Comparison of ENCODE assay signal across 8 mouse cellular contexts in the genomic region with DNA sequence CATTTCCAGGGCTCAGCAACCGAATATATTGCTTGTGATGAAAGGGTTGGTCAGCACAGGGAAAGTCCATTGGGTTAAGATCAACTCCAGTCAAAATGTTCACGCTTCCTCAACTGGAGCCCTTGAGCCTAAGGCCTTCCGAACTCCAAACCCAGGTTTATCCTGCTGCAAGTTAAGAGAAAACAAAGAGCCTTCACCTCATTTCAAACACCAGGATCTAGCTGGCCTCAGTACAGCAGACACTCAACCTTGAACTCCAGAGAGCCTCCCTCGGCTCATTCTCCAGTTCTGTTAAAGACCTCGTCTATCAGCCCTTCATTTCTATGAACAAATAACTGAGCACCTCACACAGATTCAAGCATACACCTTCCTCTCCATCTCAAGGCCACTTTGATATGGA. TPM values are rescaled to one million over a fixed set of nuclear protein-coding genes. Genes with fewer than 3 reads are reported as not detected.
DNase-seq lines count a peak whose midpoint lies in the region; ATAC-seq and TF ChIP-seq lines count a peak whose summit lies in the region.

No protein-coding gene starts in this region.

- peak overlapping the region; percentile 55 for H3K4me2 ChIP-seq in embryonic facial prominence, embryonic 11.5 days (ENCODE audit: low read depth, low read length)
- H3K4me2 ChIP-seq in intestine, embryonic 15.5 days (replicated peaks): peak overlapping the region; percentile 71
- H3K4me2 ChIP-seq in neural tube, embryonic 12.5 days (replicated peaks): peak overlapping the region; percentile 61

- H3K4me3 ChIP-seq in layer of hippocampus, adult 2 months: peak overlapping the region; percentile 98
- H3K4me3 ChIP-seq in embryonic facial prominence, embryonic 11.5 days (ENCODE audit: low read depth, low read length): peak overlapping the region; percentile 90
- H3K4me3 ChIP-seq in intestine, embryonic 15.5 days (replicated peaks): peak overlapping the region; percentile 99
- peak overlapping the region; percentile 86 for H3K4me3 ChIP-seq in neural tube, embryonic 12.5 days

- H3K9me3 ChIP-seq in embryonic facial prominence, embryonic 11.5 days (replicated peaks; ENCODE audit: control insufficient read depth, low read length): no peaks in the 10 kb centered on the region
- no peaks in the 10 kb centered on the region for H3K9me3 ChIP-seq in intestine, embryonic 15.5 days
- H3K9me3 ChIP-seq in neural tube, embryonic 12.5 days: no peaks in the 10 kb centered on the region

- H3K27ac ChIP-seq in layer of hippocampus, adult 2 months: peak overlapping the region; percentile 96; the same call in 1 of the 2 replicates
- no peak overlapping the region for H3K27ac ChIP-seq in embryonic facial prominence, embryonic 11.5 days (replicated peaks; ENCODE audit: low read depth, low read length)
- no peak overlapping the region for H3K27ac ChIP-seq in intestine, embryonic 15.5 days
- H3K27ac ChIP-seq in neural tube, embryonic 12.5 days: no peak overlapping the region

- DNase-seq in layer of hippocampus, adult 2 months (ENCODE audit: low spot score in 2 of 2): no peak
- DNase-seq in layer of hippocampus, adult 18-20 months (ENCODE audit: low spot score in 2 of 2): no peak
- no peak for DNase-seq in embryonic facial prominence, embryonic 11.5 days (ENCODE audit: low spot score)
- DNase-seq in thymus, postnatal 36 days: no peak
- DNase-seq in cerebellum, postnatal 10 days: no peak
- no peak for DNase-seq in spleen, postnatal 4 days (ENCODE audit: low spot score in 2 of 2)

- no peak for TF ChIP-seq CTCF in layer of hippocampus, adult 2 months (conservative IDR thresholded peaks at IDR 0.05)

- 59% methylated on average over 5 of the region's 5 CpGs for WGBS in embryonic facial prominence, embryonic 11.5 days
- WGBS in intestine, embryonic 15.5 days: 43% methylated on average over 5 of the region's 5 CpGs
- 59% methylated on average over 5 of the region's 5 CpGs for WGBS in neural tube, embryonic 12.5 days

- H3K36me3 ChIP-seq in embryonic facial prominence, embryonic 11.5 days (replicated peaks; ENCODE audit: control insufficient read depth, insufficient read depth, low read depth, low read length): no peaks in the 10 kb centered on the region
- H3K36me3 ChIP-seq in intestine, embryonic 15.5 days: peaks cover under 1% of the 10 kb centered on the region; the same call in 1 of the 2 replicates
- peaks cover 18% of the 10 kb centered on the region for H3K36me3 ChIP-seq in neural tube, embryonic 12.5 days

- H3K4me1 ChIP-seq in embryonic facial prominence, embryonic 11.5 days (ENCODE audit: control insufficient read depth, insufficient read depth, low read length): no peaks in the 10 kb centered on the region; the same call in 1 of the 2 replicates
- H3K4me1 ChIP-seq in intestine, embryonic 15.5 days (replicated peaks): peaks cover 6% of the 10 kb centered on the region; the same call in 1 of the 2 replicates
- H3K4me1 ChIP-seq in neural tube, embryonic 12.5 days: peaks cover 14% of the 10 kb centered on the region

- no peak for ATAC-seq in embryonic facial prominence, embryonic 11.5 days (replicated peaks; ENCODE audit: insufficient number of reproducible peaks, low FRiP score, low TSS enrichment, low read depth)
- ATAC-seq in intestine, embryonic 15.5 days: no peak
- ATAC-seq in neural tube, embryonic 12.5 days (ENCODE audit: low FRiP score, low read depth): no peak

- H3K27me3 ChIP-seq in embryonic facial prominence, embryonic 11.5 days (ENCODE audit: control insufficient read depth, insufficient read depth, low read length): no peaks in the 10 kb centered on the region
- no peaks in the 10 kb centered on the region for H3K27me3 ChIP-seq in intestine, embryonic 15.5 days (replicated peaks)
- no peaks in the 10 kb centered on the region for H3K27me3 ChIP-seq in neural tube, embryonic 12.5 days (replicated peaks)

- peak overlapping the region; percentile 94 for H3K9ac ChIP-seq in embryonic facial prominence, embryonic 11.5 days (replicated peaks; ENCODE audit: low read length)
- H3K9ac ChIP-seq in intestine, embryonic 15.5 days: peak overlapping the region; percentile 100
- peak overlapping the region; percentile 94 for H3K9ac ChIP-seq in neural tube, embryonic 12.5 days

RNA-seq across cellular contexts. Expression of a gene that starts 0.8 kb away (rescaled TPM):
- total RNA-seq in layer of hippocampus, adult 2 months (2021): 10 to 100 TPM; 25.3 to 25.7 TPM
- 10 to 100 TPM; 20.7 to 22.4 TPM for total RNA-seq in layer of hippocampus, adult 18-20 months (2021)
- polyA plus RNA-seq in embryonic facial prominence, embryonic 11.5 days (2014; fragmentation: Nextera tagmentation; extraction: Ambion mirVana): 44.8 and 48.1 TPM in 2 replicates
- 20.4 and 22.5 TPM in 2 replicates for polyA plus RNA-seq in intestine, embryonic 15.5 days (2015; fragmentation: Nextera tagmentation; extraction: Ambion mirVana)
- polyA plus RNA-seq in neural tube, embryonic 12.5 days (2016; fragmentation: Nextera tagmentation; extraction: Ambion mirVana): 40.7 and 42.6 TPM in 2 replicates

RNA-seq across cellular contexts. Expression of a gene that starts 16.0 kb away (rescaled TPM):
- total RNA-seq in layer of hippocampus, adult 2 months (2021): 10 to 100 TPM; 14.8 to 16.9 TPM
- total RNA-seq in layer of hippocampus, adult 18-20 months (2021): 10 to 100 TPM; 15.2 to 18.2 TPM
- polyA plus RNA-seq in embryonic facial prominence, embryonic 11.5 days (2014; fragmentation: Nextera tagmentation; extraction: Ambion mirVana): 44.4 and 44.9 TPM in 2 replicates
- 32.9 and 34.5 TPM in 2 replicates for polyA plus RNA-seq in intestine, embryonic 15.5 days (2015; fragmentation: Nextera tagmentation; extraction: Ambion mirVana)
- polyA plus RNA-seq in neural tube, embryonic 12.5 days (2016; fragmentation: Nextera tagmentation; extraction: Ambion mirVana): 34.4 and 41.1 TPM in 2 replicates

RNA-seq across cellular contexts. Expression of a gene that starts 16.0 kb away (rescaled TPM):
- under 1 TPM; 0.18 to 0.44 TPM for total RNA-seq in layer of hippocampus, adult 2 months (2021)
- total RNA-seq in layer of hippocampus, adult 18-20 months (2021): under 1 TPM; 0.28 to 0.47 TPM
- polyA plus RNA-seq in embryonic facial prominence, embryonic 11.5 days (2014; fragmentation: Nextera tagmentation; extraction: Ambion mirVana): 0.11 and 0.26 TPM in 2 replicates
- polyA plus RNA-seq in intestine, embryonic 15.5 days (2015; fragmentation: Nextera tagmentation; extraction: Ambion mirVana): 0.18 and 0.28 TPM in 2 replicates
- polyA plus RNA-seq in neural tube, embryonic 12.5 days (2016; fragmentation: Nextera tagmentation; extraction: Ambion mirVana): 0.26 and 0.34 TPM in 2 replicates
